Mouse (Mus musculus) limb, embryonic 12.5 days (tissue): ENCODE data around the gene Krtap27-1. TPM values are rescaled to one million over a fixed set of nuclear protein-coding genes. Genes with fewer than 3 reads are reported as not detected.
A peak's percentile ranks its signal among the peaks of the same experiment; 100 is the strongest.

ENCODE experiments used
- ATAC-seq: fragments of 200-750 bp; cut with Nextera tagmentation; 2 replicates; pipeline ENCODE4 v1.8.0; 2017; ENCODE audit warnings: low read depth, moderate TSS enrichment; ENCODE audit not compliant: insufficient number of reproducible peaks, insufficient read depth, low FRiP score, low TSS enrichment
- H3K27ac ChIP-seq: fragments of 300-500 bp; sonication (generic); 2 replicates; pipeline ENCODE4 v1.5.1; 2016; ENCODE audit warnings: mild to moderate bottlenecking, moderate library complexity
- H3K27me3 ChIP-seq: fragments of 300-500 bp; sonication (generic); 2 replicates; pipeline ENCODE4 v1.6.1; 2016; ENCODE audit warnings: mild to moderate bottlenecking, moderate library complexity
- H3K36me3 ChIP-seq: fragments of 300-500 bp; sonication (generic); 2 replicates; pipeline ENCODE4 v1.6.1; 2016; ENCODE audit warnings: mild to moderate bottlenecking, moderate library complexity
- H3K4me1 ChIP-seq: fragments of 300-500 bp; sonication (generic); replicated peaks from 2 replicates; pipeline ENCODE4 v1.6.1; 2016
- H3K4me2 ChIP-seq: fragments of 300-500 bp; sonication (generic); 2 replicates; pipeline ENCODE4 v1.6.1; 2016; ENCODE audit warnings: mild to moderate bottlenecking, moderate library complexity
- H3K4me3 ChIP-seq: fragments of 300-500 bp; sonication (generic); replicated peaks from 2 replicates; pipeline ENCODE4 v1.5.1; 2016; ENCODE audit warnings: mild to moderate bottlenecking
- H3K9ac ChIP-seq: fragments of 300-500 bp; sonication (generic); replicated peaks from 2 replicates; pipeline ENCODE4 v1.6.1; 2016; ENCODE audit warnings: mild to moderate bottlenecking, moderate library complexity
- H3K9me3 ChIP-seq: fragments of 300-500 bp; sonication (generic); 2 replicates; pipeline ENCODE4 v1.6.1; 2016; ENCODE audit warnings: mild to moderate bottlenecking, moderate library complexity
- WGBS: fragments of 180-500 bp; shearing (Covaris S2); methylation state at CpG from one replicate; pipeline ENCODE4 v1.1.7; 2016; 5-methylcytosine and 5-hydroxymethylcytosine counted together
- polyA plus RNA-seq: library from polyadenylated mRNA; unstranded; fragments of >200 nt; fragmentation: Nextera tagmentation; extraction: Ambion mirVana; gene quantifications from 2 replicates; pipeline ENCODE4 v1.2.1, GENCODE M21; 2016

The Krtap27-1 gene
- not detected in 2 replicates for polyA plus RNA-seq

DNA sequence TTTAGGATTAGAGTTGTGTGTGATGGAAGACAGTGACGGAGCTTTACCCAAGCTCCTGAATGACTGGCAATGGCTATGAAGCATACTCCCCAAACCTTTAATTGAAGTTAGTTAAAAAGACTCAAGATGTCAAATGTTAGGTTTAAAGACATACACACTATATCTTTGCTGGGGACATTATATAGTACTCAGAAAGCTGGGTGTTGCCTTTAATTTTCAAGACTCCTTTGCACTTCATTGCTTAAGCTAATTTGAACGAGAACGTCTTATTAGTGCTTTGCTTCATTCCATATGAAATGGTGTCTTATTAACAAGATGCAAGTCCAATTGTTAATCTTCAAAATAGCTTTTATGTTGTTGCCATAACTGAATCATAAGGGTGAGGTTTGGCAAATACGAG is at the start of gene Krtap27-1:
TSS of gene Krtap27-1 (minus strand) at position 101 of the 400 bp plus-strand sequence.
- no peak for ATAC-seq
- no peaks in the 10 kb centered on the region for H3K9me3 ChIP-seq
- no peak within 1 kb of the TSS for H3K4me2 ChIP-seq
- no peak within 1 kb of the TSS for H3K27ac ChIP-seq
- H3K27me3 ChIP-seq, result no peaks in the 10 kb centered on the region
- 84% methylated on average over 4 of the region's 4 CpGs for WGBS
- no peak within 1 kb of the TSS for H3K4me3 ChIP-seq
- no peaks in the 10 kb centered on the region for H3K4me1 ChIP-seq
- H3K9ac ChIP-seq, result no peak within 1 kb of the TSS
- H3K36me3 ChIP-seq, result no peaks in the 10 kb centered on the region

DNA sequence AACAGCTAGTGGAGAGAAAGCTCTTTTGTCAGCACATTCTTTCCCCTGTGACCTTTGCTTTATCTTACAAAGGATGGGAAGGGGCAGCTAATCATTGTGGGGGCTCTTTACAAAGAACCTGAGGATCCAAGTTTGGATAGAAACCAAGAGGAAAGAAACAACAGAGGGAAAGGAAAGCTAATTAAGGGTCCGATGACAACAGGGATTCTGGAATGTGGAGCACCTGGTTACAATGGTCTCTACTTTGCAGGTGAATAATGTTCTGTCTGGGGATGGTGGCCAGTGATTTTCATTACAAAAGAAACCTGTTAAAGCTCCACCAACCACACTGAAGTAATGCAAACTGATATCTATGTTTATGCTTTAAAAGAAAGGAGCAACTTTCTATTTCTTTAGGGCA is 48.6 kb upstream of the Krtap27-1 start:
- no peak overlapping the region for H3K27ac ChIP-seq
- no peaks in the 10 kb centered on the region for H3K4me1 ChIP-seq
- WGBS, result 37% methylated on average over 1 of the region's 1 CpGs
- H3K27me3 ChIP-seq, result no peaks in the 10 kb centered on the region
- no peak for ATAC-seq
- H3K9ac ChIP-seq, result no peak overlapping the region
- H3K36me3 ChIP-seq, result no peaks in the 10 kb centered on the region
- no peaks in the 10 kb centered on the region for H3K9me3 ChIP-seq
- H3K4me2 ChIP-seq, result no peak overlapping the region
- H3K4me3 ChIP-seq, result no peak overlapping the region

DNA sequence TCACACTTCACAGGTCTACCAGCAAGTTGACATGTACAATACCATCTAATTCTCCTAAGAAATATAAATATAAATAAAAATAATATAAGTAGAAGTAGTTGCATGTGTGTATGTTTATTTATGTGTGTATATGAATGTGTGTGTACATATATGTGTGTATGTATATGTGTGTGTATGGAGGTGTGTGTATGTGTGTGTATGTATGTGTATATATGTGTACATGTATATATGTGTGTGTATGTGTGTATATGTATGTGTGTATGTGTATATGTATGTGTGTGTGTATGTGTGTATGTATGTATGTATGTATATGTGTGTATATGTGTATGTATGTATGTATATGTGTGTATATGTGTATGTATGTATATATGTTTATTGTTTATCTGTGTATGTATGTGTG is 45.1 kb upstream of the Krtap27-1 start:
- H3K27ac ChIP-seq, result no peak overlapping the region
- H3K4me3 ChIP-seq, result no peak overlapping the region
- no peaks in the 10 kb centered on the region for H3K4me1 ChIP-seq
- no peaks in the 10 kb centered on the region for H3K9me3 ChIP-seq
- H3K9ac ChIP-seq, result no peak overlapping the region
- no peaks in the 10 kb centered on the region for H3K36me3 ChIP-seq
- H3K4me2 ChIP-seq, result no peak overlapping the region
- H3K27me3 ChIP-seq, result no peaks in the 10 kb centered on the region
- no peak; the same call in 1 of the 2 replicates for ATAC-seq

DNA sequence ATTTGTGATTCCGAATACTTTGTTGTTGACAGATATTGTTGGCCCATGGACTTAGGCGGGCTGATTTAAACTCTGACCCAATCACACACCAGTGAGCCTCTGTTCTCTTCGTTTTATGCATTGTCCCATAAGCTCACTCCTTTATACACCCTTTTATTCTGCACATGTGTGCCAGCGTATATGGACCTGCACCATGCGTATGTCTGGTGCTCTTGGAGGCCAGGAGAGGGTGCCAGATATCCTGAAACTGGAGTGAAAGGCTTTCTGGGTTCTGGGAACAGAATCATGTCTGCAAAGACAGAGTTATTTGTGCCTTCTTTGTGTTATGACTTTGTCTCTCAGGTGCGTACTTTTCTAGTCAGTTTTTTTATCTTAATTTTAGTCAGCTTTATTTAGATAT is 39.8 kb upstream of the Krtap27-1 start:
- no peak overlapping the region for H3K27ac ChIP-seq
- whole genome bisulfite sequencing, result 86% methylated on average over 6 of the region's 6 CpGs
- H3K4me1 ChIP-seq, result no peaks in the 10 kb centered on the region
- H3K36me3 ChIP-seq, result no peaks in the 10 kb centered on the region
- no peak overlapping the region for H3K9ac ChIP-seq
- no peaks in the 10 kb centered on the region for H3K27me3 ChIP-seq
- no peak overlapping the region for H3K4me3 ChIP-seq
- ATAC-seq, result no peak
- H3K4me2 ChIP-seq, result no peak overlapping the region
- no peaks in the 10 kb centered on the region for H3K9me3 ChIP-seq

DNA sequence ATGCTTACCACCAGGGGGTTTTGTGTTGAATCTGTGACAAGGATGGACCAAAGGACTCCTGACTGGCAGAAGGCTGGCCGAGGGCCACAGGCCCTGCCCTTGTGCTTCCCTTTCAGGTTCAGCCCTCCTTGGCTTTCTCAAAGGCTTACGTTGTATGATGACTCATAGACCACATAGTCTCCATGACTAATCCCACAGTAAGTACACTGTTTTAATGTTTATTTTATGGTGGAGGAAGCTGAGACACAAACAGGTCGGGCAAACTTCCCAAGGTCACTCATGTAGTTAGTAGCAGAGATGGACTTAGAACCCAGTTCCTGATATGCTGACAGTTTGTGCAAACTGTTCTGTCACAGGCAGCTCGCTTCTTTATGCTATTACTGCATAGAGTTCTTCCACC is 39.3 kb upstream of the Krtap27-1 start:
- Histone ChIP-seq H3K27me3 (no peaks in the 10 kb centered on the region), H3K4me3 (no peak overlapping the region), H3K4me1 (no peaks in the 10 kb centered on the region), H3K9me3 (no peaks in the 10 kb centered on the region), H3K9ac (no peak overlapping the region), H3K36me3 (no peaks in the 10 kb centered on the region), H3K27ac (no peak overlapping the region), H3K4me2 (no peak overlapping the region)
- ATAC-seq, result no peak
- 83% methylated on average over 4 of the region's 4 CpGs for WGBS

DNA sequence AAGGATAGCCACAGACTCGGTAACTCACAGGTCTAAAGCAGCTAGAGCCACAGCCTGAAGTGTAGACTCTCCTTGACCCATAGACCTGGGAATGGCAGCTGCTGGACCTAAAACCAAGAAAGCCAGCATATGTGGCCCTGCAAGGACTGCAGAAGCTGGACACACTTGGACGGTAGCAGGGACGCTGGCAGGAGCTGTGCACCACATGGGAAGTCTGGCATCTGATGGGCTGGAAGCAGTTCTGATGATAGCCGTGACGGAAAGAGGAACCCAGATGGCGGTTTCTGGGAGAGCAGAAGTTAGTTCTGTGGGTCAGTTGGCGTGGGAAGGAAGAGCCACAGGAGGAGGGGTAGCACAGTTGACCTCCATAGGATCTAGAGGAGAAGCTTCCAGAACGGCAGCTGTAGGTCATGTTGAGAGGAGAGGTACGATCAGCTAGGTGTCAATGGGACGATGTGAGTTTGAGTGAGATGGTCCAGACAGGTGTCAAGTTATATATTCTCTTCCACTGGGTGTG is 36.1 kb upstream of the Krtap27-1 start, which contains the start of gene 2310061N02Rik:
TSS of gene 2310061N02Rik (minus strand) at position 467 of the 517 bp plus-strand sequence.
- no peak within 1 kb of the TSS for H3K4me2 ChIP-seq
- 83% methylated on average over 10 of the region's 10 CpGs for WGBS
- ATAC-seq, result no peak
- H3K9me3 ChIP-seq, result no peaks in the 10 kb centered on the region
- no peaks in the 10 kb centered on the region for H3K4me1 ChIP-seq
- no peak within 1 kb of the TSS for H3K27ac ChIP-seq
- no peak within 1 kb of the TSS for H3K4me3 ChIP-seq
- no peaks in the 10 kb centered on the region for H3K36me3 ChIP-seq
- H3K9ac ChIP-seq, result no peak within 1 kb of the TSS
- no peaks in the 10 kb centered on the region for H3K27me3 ChIP-seq

DNA sequence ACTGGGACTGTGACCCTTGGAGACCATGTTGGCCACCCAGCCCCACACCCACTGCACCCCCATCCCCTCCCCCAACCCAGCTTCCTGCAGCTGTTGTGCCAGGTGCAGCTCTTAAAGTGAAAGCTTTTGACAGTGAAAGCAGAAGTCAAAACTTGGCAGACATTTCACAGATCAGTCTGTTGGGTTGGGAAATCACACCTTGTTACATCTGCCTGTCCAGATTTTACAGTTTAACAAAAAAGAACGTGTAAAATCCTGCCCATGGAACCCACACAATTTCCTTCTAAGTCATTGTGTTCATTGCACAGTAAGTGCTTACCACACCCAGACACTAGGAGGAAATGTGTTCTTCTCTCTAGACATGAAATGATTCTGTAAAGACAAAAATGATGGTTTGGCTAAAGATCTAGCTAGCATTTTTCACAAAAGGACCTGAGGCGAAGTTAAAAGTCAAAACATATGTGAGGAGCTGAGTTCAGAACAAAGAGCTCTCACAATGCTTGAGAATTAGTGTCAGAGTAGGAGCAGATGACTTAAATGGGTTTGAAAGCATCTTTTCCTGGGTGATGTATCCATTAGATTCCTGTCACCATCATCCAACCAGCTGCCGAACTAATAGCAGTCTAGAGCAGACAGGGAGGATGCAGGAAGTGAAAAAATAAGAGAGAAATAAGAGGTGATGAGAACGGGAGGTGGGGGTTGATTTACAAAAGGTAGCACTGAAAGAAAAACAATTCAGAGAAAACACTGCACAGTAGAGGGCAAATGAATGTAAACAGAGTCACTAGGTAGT is 29.8 kb upstream of the Krtap27-1 start:
- H3K36me3 ChIP-seq, result no peaks in the 10 kb centered on the region
- peaks cover 9% of the 10 kb centered on the region for H3K4me1 ChIP-seq
- H3K9ac ChIP-seq, result no peak overlapping the region
- no peak overlapping the region for H3K4me3 ChIP-seq
- no peak; the same call in 1 of the 2 replicates for ATAC-seq
- H3K27me3 ChIP-seq, result no peaks in the 10 kb centered on the region
- WGBS, result 42% methylated on average over 4 of the region's 4 CpGs
- H3K4me2 ChIP-seq, result no peak overlapping the region
- peak overlapping the region; percentile 4; the same call in 1 of the 2 replicates for H3K27ac ChIP-seq
- no peaks in the 10 kb centered on the region for H3K9me3 ChIP-seq

DNA sequence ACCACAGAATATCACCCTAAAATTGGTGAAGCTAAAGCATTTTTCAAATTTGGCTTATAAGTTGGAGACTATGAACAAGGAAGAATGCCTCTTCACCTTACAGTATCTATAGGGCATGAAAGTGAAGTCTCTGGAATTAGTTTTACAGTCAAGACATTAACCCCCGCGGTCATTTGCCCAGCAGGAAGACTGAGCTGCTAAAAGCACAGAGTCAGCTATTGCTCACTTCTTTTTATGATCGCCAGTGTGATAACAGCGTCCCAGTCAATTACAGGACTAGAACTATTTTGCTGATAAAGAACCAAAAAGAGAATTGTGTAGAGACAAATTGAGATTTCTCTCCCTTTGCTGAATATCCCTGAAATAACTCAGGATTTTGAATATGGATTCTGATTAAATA is 24.8 kb upstream of the Krtap27-1 start:
- Histone ChIP-seq H3K9ac (no peak overlapping the region), H3K9me3 (no peaks in the 10 kb centered on the region), H3K4me3 (no peak overlapping the region), H3K27ac (no peak overlapping the region), H3K27me3 (no peaks in the 10 kb centered on the region), H3K4me1 (peaks cover 4% of the 10 kb centered on the region), H3K36me3 (no peaks in the 10 kb centered on the region), H3K4me2 (no peak overlapping the region)
- ATAC-seq, result no peak
- 66% methylated on average over 4 of the region's 4 CpGs for WGBS

DNA sequence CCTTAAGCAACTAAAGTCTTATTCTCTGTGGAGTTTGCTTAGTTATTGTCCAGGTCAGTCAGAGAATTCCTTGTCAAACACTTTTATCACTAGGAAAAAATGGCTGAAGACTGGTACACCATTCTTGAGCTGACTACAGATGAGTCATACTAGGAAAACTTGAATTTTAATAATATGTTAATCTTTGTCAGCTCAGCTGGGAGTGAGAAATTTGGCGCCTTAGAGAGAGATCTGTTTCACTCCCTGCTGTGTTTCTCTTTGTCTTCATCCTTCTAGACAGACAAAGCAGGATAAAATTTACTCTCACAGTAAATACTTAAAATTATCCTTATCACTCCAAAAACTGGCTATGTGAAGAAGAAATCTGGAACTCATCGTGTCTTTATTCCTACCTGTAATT is 9.8 kb upstream of the Krtap27-1 start:
- H3K4me1 ChIP-seq, result no peaks in the 10 kb centered on the region
- 66% methylated on average over 2 of the region's 2 CpGs for WGBS
- H3K9me3 ChIP-seq, result no peaks in the 10 kb centered on the region
- H3K36me3 ChIP-seq, result no peaks in the 10 kb centered on the region
- no peak overlapping the region for H3K27ac ChIP-seq
- no peak overlapping the region for H3K9ac ChIP-seq
- no peak overlapping the region for H3K4me3 ChIP-seq
- no peak overlapping the region for H3K4me2 ChIP-seq
- ATAC-seq, result no peak
- no peaks in the 10 kb centered on the region for H3K27me3 ChIP-seq

DNA sequence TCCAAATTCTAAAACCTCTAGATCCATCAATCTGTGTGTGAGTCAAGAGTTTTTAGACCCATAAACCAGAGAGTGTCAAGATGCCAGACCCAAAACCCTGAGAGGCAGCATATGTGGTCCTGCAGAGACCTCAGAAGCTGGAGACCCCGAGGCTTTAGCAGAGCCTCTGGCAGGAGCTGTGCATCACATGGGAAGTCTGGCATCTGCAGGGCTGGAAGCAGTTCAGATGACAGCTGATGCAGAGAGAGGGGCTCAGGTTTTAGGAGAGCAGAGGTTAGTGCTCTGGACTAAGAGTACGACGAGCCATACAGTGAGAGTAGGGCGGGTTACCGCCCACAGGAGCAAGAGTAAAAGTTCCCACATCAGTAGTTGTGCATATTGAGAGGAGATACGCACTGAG is 7.6 kb upstream of the Krtap27-1 start:
- no peak for ATAC-seq
- H3K4me3 ChIP-seq, result no peak overlapping the region
- WGBS, result 77% methylated on average over 6 of the region's 6 CpGs
- no peaks in the 10 kb centered on the region for H3K4me1 ChIP-seq
- no peaks in the 10 kb centered on the region for H3K27me3 ChIP-seq
- H3K9ac ChIP-seq, result no peak overlapping the region
- H3K9me3 ChIP-seq, result no peaks in the 10 kb centered on the region
- no peak overlapping the region for H3K27ac ChIP-seq
- no peak overlapping the region for H3K4me2 ChIP-seq
- H3K36me3 ChIP-seq, result no peaks in the 10 kb centered on the region

DNA sequence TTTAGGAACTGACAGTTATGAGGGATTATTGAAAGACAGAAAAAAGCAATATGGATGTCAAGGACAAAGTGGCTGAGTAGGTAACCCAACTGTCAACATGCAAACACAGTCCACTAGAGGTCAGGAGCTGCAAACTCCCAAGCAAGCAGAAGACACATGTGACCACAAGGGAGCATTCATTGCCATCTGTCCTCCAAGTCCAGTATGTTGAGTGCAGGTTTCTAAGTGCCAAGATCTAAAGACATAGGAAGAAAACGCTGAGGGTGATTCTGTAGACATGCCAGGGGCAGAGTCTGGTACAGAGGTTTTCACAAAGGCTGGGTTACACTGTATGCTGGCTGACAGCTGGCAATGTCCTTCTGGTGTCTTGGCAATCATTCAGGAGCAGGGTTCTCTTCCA is 14.0 kb downstream of the Krtap27-1 start:
- Histone ChIP-seq H3K27me3 (no peaks in the 10 kb centered on the region), H3K4me3 (no peak overlapping the region), H3K4me2 (no peak overlapping the region), H3K4me1 (no peaks in the 10 kb centered on the region), H3K36me3 (no peaks in the 10 kb centered on the region), H3K9me3 (no peaks in the 10 kb centered on the region), H3K27ac (no peak overlapping the region), H3K9ac (no peak overlapping the region)
- 45% methylated on average over 1 of the region's 1 CpGs for WGBS
- no peak for ATAC-seq

DNA sequence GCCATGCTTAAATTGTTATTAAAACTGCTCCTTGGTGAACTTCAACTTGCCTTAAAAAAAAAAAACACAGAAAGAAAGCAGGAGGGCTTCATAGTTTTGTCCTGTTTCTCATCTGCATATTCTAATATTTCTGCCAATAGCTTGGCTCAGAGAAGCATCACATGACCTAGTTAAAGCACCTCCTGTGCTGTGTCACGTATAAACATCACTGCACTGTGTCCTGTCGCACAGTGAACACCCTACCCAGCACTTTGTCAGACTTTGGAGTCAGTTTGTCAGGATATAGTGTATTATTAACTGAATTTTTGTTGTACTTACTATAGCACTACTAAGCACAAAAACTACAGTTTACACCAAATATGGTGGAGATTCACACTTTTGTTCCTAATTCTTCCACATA is 19.5 kb downstream of the Krtap27-1 start:
- ATAC-seq, result no peak
- H3K4me1 ChIP-seq, result no peaks in the 10 kb centered on the region
- H3K4me3 ChIP-seq, result no peak overlapping the region
- 77% methylated on average over 2 of the region's 2 CpGs for WGBS
- H3K4me2 ChIP-seq, result no peak overlapping the region
- H3K27ac ChIP-seq, result no peak overlapping the region
- H3K27me3 ChIP-seq, result no peaks in the 10 kb centered on the region
- no peaks in the 10 kb centered on the region for H3K9me3 ChIP-seq
- no peaks in the 10 kb centered on the region for H3K36me3 ChIP-seq
- no peak overlapping the region for H3K9ac ChIP-seq
